Mouse (Mus musculus) liver, postnatal 0 days (tissue): ENCODE data around the gene Sash1.

Experiments used
- CTCF ChIP-seq: sonication (generic); IDR thresholded peaks from 2 replicates; pipeline ENCODE4 v1.5.1; 2016; ENCODE audit warnings: antibody characterized with exemption, low read depth
- EP300 ChIP-seq: IDR thresholded peaks from 2 replicates; pipeline ENCODE4 v1.6.1; 2016; ENCODE audit warnings: antibody characterized with exemption, low read depth, mild to moderate bottlenecking

GRCm38 (mm10) chr10:8777552-8778253, 108.2 kb downstream of the Sash1 start:
- no peak for TF ChIP-seq CTCF
- TF ChIP-seq EP300, result no peak
